Comparison of ENCODE assay signal across 8 mouse cellular contexts in genomic region chr10:10320364-10321083, GRCm38 (mm10).
DNase-seq lines count a peak whose midpoint lies in the region; ATAC-seq lines count a peak whose summit lies in the region.

No protein-coding gene starts in this region.

- no peak overlapping the region for H3K9ac ChIP-seq in heart, embryonic 16.5 days (ENCODE audit: low read length)
- no peak overlapping the region for H3K9ac ChIP-seq in forebrain, embryonic 11.5 days (ENCODE audit: low read length)
- no peak overlapping the region for H3K9ac ChIP-seq in liver, embryonic 13.5 days

- H3K27me3 ChIP-seq in heart, embryonic 16.5 days (ENCODE audit: control insufficient read depth, insufficient read depth, low read length), result no peaks in the 10 kb centered on the region
- H3K27me3 ChIP-seq in forebrain, embryonic 11.5 days (ENCODE audit: control insufficient read depth, insufficient read depth, low read length), result no peaks in the 10 kb centered on the region
- no peaks in the 10 kb centered on the region for H3K27me3 ChIP-seq in liver, embryonic 13.5 days

- no peak for DNase-seq in heart, postnatal 10 days
- peak; percentile 67 for DNase-seq in brain, adult 2 months (ENCODE audit: low read depth, low spot score)
- no peak for DNase-seq in forebrain, embryonic 11.5 days (ENCODE audit: low spot score)
- DNase-seq in liver, embryonic 13.5 days, result no peak
- DNase-seq in urinary bladder, postnatal 14 days (ENCODE audit: low spot score), result no peak
- DNase-seq in thymus, adult 18-20 months, result no peak

- peak overlapping the region; percentile 37 for H3K4me3 ChIP-seq in heart, embryonic 16.5 days (ENCODE audit: low read length)
- no peak overlapping the region for H3K4me3 ChIP-seq in forebrain, embryonic 11.5 days (ENCODE audit: low read depth, low read length)
- H3K4me3 ChIP-seq in liver, embryonic 13.5 days (replicated peaks), result no peak overlapping the region

- peak overlapping the region; percentile 61 for H3K4me2 ChIP-seq in heart, embryonic 16.5 days (ENCODE audit: low read depth, low read length)
- peak overlapping the region; percentile 41; the same call in 1 of the 2 replicates for H3K4me2 ChIP-seq in forebrain, embryonic 11.5 days (ENCODE audit: low read depth, low read length, severe bottlenecking)
- peak overlapping the region; percentile 38 for H3K4me2 ChIP-seq in liver, embryonic 13.5 days

- H3K27ac ChIP-seq in heart, embryonic 16.5 days (ENCODE audit: low read length), result no peak overlapping the region
- H3K27ac ChIP-seq in forebrain, embryonic 11.5 days (ENCODE audit: low read depth, low read length), result no peak overlapping the region
- H3K27ac ChIP-seq in liver, embryonic 13.5 days, result no peak overlapping the region

- H3K36me3 ChIP-seq in heart, embryonic 16.5 days (ENCODE audit: control insufficient read depth, insufficient read depth), result no peaks in the 10 kb centered on the region
- H3K36me3 ChIP-seq in forebrain, embryonic 11.5 days (ENCODE audit: control insufficient read depth, insufficient read depth, low read length), result no peaks in the 10 kb centered on the region
- no peaks in the 10 kb centered on the region for H3K36me3 ChIP-seq in liver, embryonic 13.5 days

- ATAC-seq in heart, embryonic 16.5 days (replicated peaks; ENCODE audit: extremely low read depth, insufficient read depth, low FRiP score), result no peak
- peak; percentile 56 for ATAC-seq in forebrain, embryonic 11.5 days (replicated peaks; ENCODE audit: low FRiP score)
- ATAC-seq in liver, embryonic 13.5 days (ENCODE audit: low read depth), result no peak
- no peak for ATAC-seq in monocyte, adult 5-6 weeks (replicated peaks; ENCODE audit: insufficient number of reproducible peaks, low FRiP score, low TSS enrichment, poor library complexity, severe bottlenecking)

- intact Hi-C loops in heart, postnatal 10 days (cut with DNase I), result loop anchor here (1.0 to 5.0 kb wide), 4 partner anchors 263 to 523 kb away; no protein-coding TSS in a partner anchor

- WGBS in heart, embryonic 16.5 days, result 61% methylated on average over 10 of the region's 10 CpGs
- 39% methylated on average over 10 of the region's 10 CpGs for WGBS in forebrain, embryonic 11.5 days
- 68% methylated on average over 10 of the region's 10 CpGs for WGBS in liver, embryonic 13.5 days (ENCODE audit: insufficient replicate concordance)

- H3K9me3 ChIP-seq in heart, embryonic 16.5 days (replicated peaks; ENCODE audit: control insufficient read depth, low read length), result no peaks in the 10 kb centered on the region
- no peaks in the 10 kb centered on the region for H3K9me3 ChIP-seq in forebrain, embryonic 11.5 days (ENCODE audit: control insufficient read depth, low read length)
- H3K9me3 ChIP-seq in liver, embryonic 13.5 days (replicated peaks), result no peaks in the 10 kb centered on the region

- no peaks in the 10 kb centered on the region for H3K4me1 ChIP-seq in heart, embryonic 16.5 days (ENCODE audit: control insufficient read depth, insufficient read depth, low read length)
- no peaks in the 10 kb centered on the region for H3K4me1 ChIP-seq in forebrain, embryonic 11.5 days (replicated peaks; ENCODE audit: control insufficient read depth, insufficient read depth, low read length)
- no peaks in the 10 kb centered on the region for H3K4me1 ChIP-seq in liver, embryonic 13.5 days (replicated peaks)
